Mouse (Mus musculus) heart, embryonic 14.5 days (tissue): ENCODE measurements around the gene BC034090. TPM values are rescaled to one million over a fixed set of nuclear protein-coding genes. Genes with fewer than 3 reads are reported as not detected.

Source experiments
- ATAC-seq: fragments of 200-750 bp; cut with Nextera tagmentation; 2 replicates; pipeline ENCODE4 v1.8.0; 2017; ENCODE audit warnings: low read depth, moderate TSS enrichment; ENCODE audit not compliant: insufficient number of reproducible peaks, insufficient read depth, low FRiP score
- H3K27ac ChIP-seq, 2 experiments: fragments of 200-500 bp in 1 of 2; fragments of 300-500 bp in 1 of 2; sonication (generic) in 1 of 2; replicated peaks in 1 of 2; 2 replicates each; pipeline ENCODE4 v1.5.1; 2012 to 2014; ENCODE audit warnings: low read depth in 2 of 2, low read length in 2 of 2, control low read depth in 1 of 2, mild to moderate bottlenecking in 1 of 2, mixed read lengths in 1 of 2; ENCODE audit not compliant: control insufficient read depth in 1 of 2, insufficient read depth in 1 of 2
- H3K27me3 ChIP-seq: fragments of 300-500 bp; sonication (generic); 2 replicates; pipeline ENCODE4 v1.6.1; 2014; ENCODE audit warnings: mild to moderate bottlenecking, low read length, control low read depth; ENCODE audit not compliant: control insufficient read depth, insufficient read depth
- H3K36me3 ChIP-seq: fragments of 300-500 bp; sonication (generic); 2 replicates; pipeline ENCODE4 v1.6.1; 2014; ENCODE audit warnings: mild to moderate bottlenecking, control low read depth, low read length, mixed read lengths; ENCODE audit not compliant: control insufficient read depth, insufficient read depth
- H3K4me1 ChIP-seq, 2 experiments: fragments of 200-500 bp in 1 of 2; fragments of 300-500 bp in 1 of 2; sonication (generic) in 1 of 2; 2 replicates each; pipeline ENCODE4 v1.6.1; 2012 to 2014; ENCODE audit warnings: low read length in 2 of 2, control low read depth in 1 of 2, mixed read lengths in 1 of 2; ENCODE audit not compliant: control insufficient read depth in 2 of 2, insufficient read depth in 2 of 2
- H3K4me2 ChIP-seq: fragments of 300-500 bp; sonication (generic); 2 replicates; pipeline ENCODE4 v1.6.1; 2014; ENCODE audit warnings: mild to moderate bottlenecking, low read length
- H3K4me3 ChIP-seq, 2 experiments: fragments of 200-500 bp in 1 of 2; fragments of 300-500 bp in 1 of 2; sonication (generic) in 1 of 2; 2 replicates each; pipeline ENCODE4 v1.5.1; 2012 to 2014; ENCODE audit warnings: low read length in 2 of 2, mild to moderate bottlenecking in 2 of 2, control low read depth in 1 of 2, low read depth in 1 of 2, moderate library complexity in 1 of 2; ENCODE audit not compliant: control insufficient read depth in 1 of 2, insufficient read depth in 1 of 2
- H3K9ac ChIP-seq: fragments of 300-500 bp; sonication (generic); 2 replicates; pipeline ENCODE4 v1.6.1; 2014; ENCODE audit warnings: mild to moderate bottlenecking, low read length
- H3K9me3 ChIP-seq: fragments of 300-500 bp; sonication (generic); 2 replicates; pipeline ENCODE4 v1.6.1; 2016; ENCODE audit warnings: low read length, control low read depth; ENCODE audit not compliant: control insufficient read depth
- WGBS: fragments of 180-500 bp; shearing (Covaris S2); extraction: QIAGEN DNeasy Blood & Tissue Kit; methylation state at CpG from one replicate; pipeline ENCODE4 v1.1.7; 2014; 5-methylcytosine and 5-hydroxymethylcytosine counted together
- polyA plus RNA-seq: library from polyadenylated mRNA; unstranded; fragments of >200 nt; fragmentation: Nextera tagmentation; extraction: Ambion mirVana; gene quantifications from 2 replicates; pipeline ENCODE4 v1.2.1, GENCODE M21; 2014

The BC034090 gene
- polyA plus RNA-seq, 1 experiment from 2014 or later: 6.9 TPM

DNA sequence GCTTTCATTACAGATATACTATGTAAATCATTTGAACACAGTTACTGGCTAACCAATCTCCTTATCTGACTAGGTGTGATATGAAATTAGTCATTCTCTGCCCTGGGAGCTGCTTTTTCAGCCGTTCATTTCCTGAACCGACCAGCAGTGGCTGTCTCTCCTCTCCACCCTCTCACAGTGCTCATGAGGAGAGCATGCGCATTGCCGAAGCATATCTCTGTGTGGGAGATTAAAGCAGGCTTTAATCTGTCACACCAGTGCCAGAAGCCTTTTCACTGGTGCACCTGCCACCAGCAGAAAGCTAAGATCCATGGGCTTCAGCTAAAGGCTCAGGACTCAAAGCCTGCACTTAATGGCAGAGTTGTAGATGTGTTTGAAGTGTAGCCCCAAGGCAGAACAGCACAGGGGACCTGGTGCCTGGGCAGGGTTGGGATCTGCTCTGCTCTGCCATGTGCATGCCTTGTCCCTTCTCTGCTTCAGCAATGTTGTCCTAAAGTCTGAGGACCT, 42.8 kb downstream of the BC034090 start:
- no peak for ATAC-seq
- Histone ChIP-seq H3K9ac (no peak overlapping the region), H3K9me3 (no peaks in the 10 kb centered on the region), H3K27me3 (no peaks in the 10 kb centered on the region), H3K4me3 (no peak overlapping the region), H3K27ac (0 out of 4 replicates have a peak overlapping the region, but pooled peaks have one; percentile 9 to 20), H3K4me1 (peaks cover 29 to 48% of the 10 kb centered on the region in 2 experiments), H3K36me3 (peaks cover 65% of the 10 kb centered on the region), H3K4me2 (no peak overlapping the region)
- 11% methylated on average over 4 of the region's 4 CpGs for WGBS

DNA sequence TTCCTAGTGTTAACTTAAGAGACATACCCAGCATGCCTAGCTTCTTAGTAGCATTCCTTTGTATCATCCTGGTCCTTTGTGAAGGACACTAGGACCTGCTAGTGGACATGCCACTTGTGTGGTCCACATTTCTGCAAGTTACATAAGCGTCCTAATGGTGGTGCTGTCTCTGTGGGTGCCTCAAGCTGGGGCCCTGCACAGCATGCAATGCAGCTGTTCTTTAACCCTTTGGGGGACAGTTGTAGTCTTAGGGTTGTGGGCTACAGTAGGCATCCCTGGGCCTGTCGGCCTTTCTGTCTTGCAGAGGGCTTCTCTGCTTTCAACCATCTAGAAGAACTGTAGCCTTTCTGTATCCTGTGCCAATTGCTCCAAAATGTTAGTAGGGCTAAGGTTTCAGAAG, 43.3 kb downstream of the BC034090 start:
- WGBS: 54% methylated on average over 2 of the region's 2 CpGs

GRCm38 (mm10) chr1:155199522-155199921, 44.7 kb downstream of the BC034090 start:
- Histone ChIP-seq H3K9ac (no peak overlapping the region), H3K27me3 (no peaks in the 10 kb centered on the region), H3K4me1 (peaks cover 12 to 29% of the 10 kb centered on the region in 2 experiments), H3K4me3 (no peak overlapping the region), H3K4me2 (no peak overlapping the region), H3K9me3 (no peaks in the 10 kb centered on the region), H3K27ac (no peak overlapping the region), H3K36me3 (peaks cover 72% of the 10 kb centered on the region)
- ATAC-seq: no peak
- 78% methylated on average over 6 of the region's 6 CpGs for WGBS

More for the DNA sequence above, 43.3 kb downstream of the BC034090 start:
- Histone ChIP-seq H3K27ac (0 out of 4 replicates have a peak overlapping the region, but pooled peaks of 1 of the 2 experiments have one; percentile 20), H3K4me2 (no peak overlapping the region), H3K36me3 (peaks cover 64% of the 10 kb centered on the region), H3K27me3 (no peaks in the 10 kb centered on the region), H3K4me1 (peaks cover 26 to 43% of the 10 kb centered on the region in 2 experiments), H3K9me3 (no peaks in the 10 kb centered on the region), H3K4me3 (no peak overlapping the region), H3K9ac (no peak overlapping the region)
- no peak for ATAC-seq

GRCm38 (mm10) chr1:155196691-155197090, 47.6 kb downstream of the BC034090 start:
- no peak overlapping the region for H3K4me2 ChIP-seq
- no peak overlapping the region for H3K9ac ChIP-seq
- H3K27me3 ChIP-seq: no peaks in the 10 kb centered on the region
- H3K36me3 ChIP-seq: peaks cover 69% of the 10 kb centered on the region
- WGBS: 83% methylated on average over 4 of the region's 4 CpGs
- H3K4me3 ChIP-seq: no peak overlapping the region
- no peak overlapping the region for H3K27ac ChIP-seq
- H3K4me1 ChIP-seq: peaks cover 5 to 26% of the 10 kb centered on the region in 2 experiments
- no peak for ATAC-seq
- H3K9me3 ChIP-seq: no peaks in the 10 kb centered on the region

DNA sequence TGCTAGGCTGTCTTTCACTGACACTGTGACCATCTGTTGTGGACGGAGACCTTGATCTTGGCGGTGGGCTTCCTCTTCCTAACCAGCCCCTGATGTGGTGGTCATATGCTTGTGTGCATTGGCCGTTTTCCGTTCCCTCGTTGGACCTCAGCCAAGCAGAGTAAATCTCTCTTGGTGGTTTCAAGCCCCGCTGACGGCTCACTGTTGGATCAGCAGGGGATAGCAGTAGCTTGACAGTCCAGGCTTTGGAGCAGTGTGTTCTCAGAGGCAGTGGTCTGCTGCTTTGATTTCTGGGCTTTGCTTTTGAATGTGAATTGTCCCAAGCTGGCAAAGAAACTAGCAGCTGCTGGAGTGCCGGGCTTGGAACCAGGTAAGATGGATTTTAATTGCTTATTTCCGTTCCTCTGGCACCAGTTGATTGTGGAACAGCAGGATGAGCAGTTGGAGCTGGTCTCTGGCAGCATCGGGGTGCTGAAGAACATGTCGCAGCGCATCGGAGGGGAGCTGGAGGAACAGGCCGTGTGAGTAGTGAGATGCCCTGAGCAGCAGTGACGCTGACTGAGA, 51.4 kb downstream of the BC034090 start:
- Histone ChIP-seq H3K27me3 (no peaks in the 10 kb centered on the region), H3K4me1 (peaks cover 4 to 14% of the 10 kb centered on the region in 2 experiments; a peak in 3 of 4 replicates), H3K4me2 (no peak overlapping the region), H3K27ac (no peak overlapping the region), H3K9ac (no peak overlapping the region), H3K36me3 (peaks cover 76% of the 10 kb centered on the region), H3K4me3 (no peak overlapping the region), H3K9me3 (no peaks in the 10 kb centered on the region)
- no peak for ATAC-seq
- 69% methylated on average over 15 of the region's 15 CpGs for whole genome bisulfite sequencing

DNA sequence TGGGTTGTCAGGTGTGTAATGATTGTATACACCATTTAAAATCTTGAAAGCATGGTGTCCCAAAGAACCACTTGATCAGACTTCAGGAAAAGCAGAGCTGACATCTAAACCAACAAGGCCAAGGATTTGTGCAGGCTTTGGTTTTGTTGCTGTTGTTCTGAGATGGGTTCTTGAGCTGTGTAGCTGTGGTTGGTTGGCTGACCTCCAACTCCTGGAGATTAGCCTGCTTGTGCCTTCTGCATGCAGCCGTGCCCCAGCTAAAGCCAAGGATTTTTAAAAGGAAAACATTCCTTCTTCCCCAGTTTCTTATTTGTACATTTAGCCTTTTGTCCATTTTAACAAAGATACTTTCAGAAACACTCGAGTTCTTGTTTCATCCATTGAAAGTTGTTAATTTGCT, 52.6 kb downstream of the BC034090 start:
- no peaks in the 10 kb centered on the region for H3K9me3 ChIP-seq
- H3K4me1 ChIP-seq: peaks cover 4 to 14% of the 10 kb centered on the region in 2 experiments; a peak in 3 of 4 replicates

GRCm38 (mm10) chr1:155191219-155191618, 53.0 kb downstream of the BC034090 start:
- Histone ChIP-seq H3K4me1 (peaks cover 4 to 14% of the 10 kb centered on the region in 2 experiments; a peak in 3 of 4 replicates), H3K27ac (no peak overlapping the region), H3K4me2 (no peak overlapping the region), H3K9ac (no peak overlapping the region), H3K36me3 (peaks cover 71% of the 10 kb centered on the region), H3K4me3 (no peak overlapping the region), H3K27me3 (no peaks in the 10 kb centered on the region), H3K9me3 (no peaks in the 10 kb centered on the region)
- WGBS: 70% methylated on average over 8 of the region's 8 CpGs
- no peak for ATAC-seq

More for the DNA sequence above, 52.6 kb downstream of the BC034090 start:
- Histone ChIP-seq H3K9ac (no peak overlapping the region), H3K4me2 (no peak overlapping the region), H3K27me3 (no peaks in the 10 kb centered on the region), H3K27ac (no peak overlapping the region), H3K4me3 (no peak overlapping the region), H3K36me3 (peaks cover 71% of the 10 kb centered on the region)
- 46% methylated on average over 2 of the region's 2 CpGs for WGBS
- no peak for ATAC-seq
